16 mouse cellular contexts compared by ENCODE assay signal in the genomic region with DNA sequence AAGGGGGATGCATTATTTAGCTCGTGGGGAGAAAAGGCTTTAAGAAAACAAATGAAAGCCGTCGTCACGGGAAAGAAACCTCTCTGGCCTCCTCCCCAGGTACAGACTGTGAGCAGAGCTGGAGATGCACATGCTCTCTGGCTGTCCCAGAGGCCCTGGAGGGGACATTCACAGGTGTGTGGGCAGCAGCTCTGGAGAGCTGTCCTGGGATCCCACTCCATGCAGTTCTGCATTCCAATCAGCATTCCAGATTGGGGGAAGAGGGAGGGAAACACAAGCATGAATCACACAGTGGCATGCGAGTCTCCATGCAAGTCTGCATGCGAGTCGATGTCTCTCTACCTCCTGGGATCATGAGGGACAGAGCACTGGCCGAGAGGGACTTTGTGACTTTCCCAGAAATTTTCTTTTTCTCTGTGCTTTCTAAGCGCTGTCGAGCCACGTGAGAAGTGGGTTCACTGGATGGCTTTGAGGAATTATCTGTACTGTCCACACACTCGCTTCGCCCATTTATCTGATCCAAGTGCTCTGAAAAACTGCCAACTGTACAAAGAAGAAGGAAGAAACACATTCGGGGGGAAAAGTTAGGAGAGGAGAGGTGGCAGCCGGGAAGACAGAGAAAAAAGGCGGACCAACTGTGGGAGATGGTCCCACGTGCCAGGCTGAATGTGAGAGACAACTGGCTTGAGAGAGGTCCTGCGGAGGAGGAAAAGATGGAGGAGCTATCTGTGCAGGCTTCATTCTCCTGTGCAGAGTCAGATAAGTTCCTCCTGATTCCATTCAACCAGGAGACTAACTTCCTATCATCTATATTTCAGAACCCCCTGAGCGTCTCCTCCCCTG.
A peak's percentile ranks its signal among the peaks of the same experiment; 100 is the strongest.
DNase-seq lines count a peak whose midpoint lies in the region; ATAC-seq lines count a peak whose summit lies in the region.
"Had no signal": no experiment of that assay in that cellular context is flagged by ENCODE, and none has a peak within 500 bp of the region (broad histone marks: within the 10 kb centered on the region; RNA-seq: fewer than 3 reads in every experiment).

No protein-coding gene starts in this region.

- WGBS in kidney, embryonic 16.5 days, result 71% methylated on average over 19 of the region's 19 CpGs
- WGBS in forebrain, embryonic 12.5 days, result 91% methylated on average over 19 of the region's 19 CpGs

- H3K4me3 ChIP-seq in kidney, embryonic 16.5 days (ENCODE audit: low read length), result no peak overlapping the region
- H3K4me3 ChIP-seq in forebrain, embryonic 12.5 days (replicated peaks), result no peak overlapping the region
- H3K4me3 ChIP-seq: heart, embryonic 15.5 days; limb, embryonic 15.5 days; midbrain, embryonic 10.5 days; neural tube, embryonic 13.5 days had no signal

- no peak overlapping the region for H3K9ac ChIP-seq in kidney, embryonic 16.5 days (replicated peaks; ENCODE audit: low read length)
- no peak overlapping the region for H3K9ac ChIP-seq in forebrain, embryonic 12.5 days
- H3K9ac ChIP-seq: heart, embryonic 15.5 days; limb, embryonic 15.5 days; neural tube, embryonic 13.5 days had no signal

- peaks cover 4% of the 10 kb centered on the region; the same call in 1 of the 2 replicates for H3K4me1 ChIP-seq in kidney, embryonic 16.5 days (ENCODE audit: insufficient read depth, low read length)
- no peaks in the 10 kb centered on the region for H3K4me1 ChIP-seq in forebrain, embryonic 12.5 days
- H3K4me1 ChIP-seq: limb, embryonic 15.5 days; midbrain, embryonic 10.5 days had no signal

- no peak overlapping the region for H3K4me2 ChIP-seq in kidney, embryonic 16.5 days (replicated peaks; ENCODE audit: low read depth, low read length)
- H3K4me2 ChIP-seq in forebrain, embryonic 12.5 days, result no peak overlapping the region
- H3K4me2 ChIP-seq: heart, embryonic 15.5 days; limb, embryonic 15.5 days; neural tube, embryonic 13.5 days had no signal

- peak; percentile 61; the same call in 1 of the 2 replicates for ATAC-seq in kidney, embryonic 16.5 days (ENCODE audit: low FRiP score, low TSS enrichment)
- peak; percentile 82 for ATAC-seq in erythroid progenitor cell, adult 5-6 weeks (replicated peaks; ENCODE audit: low FRiP score, poor library complexity, severe bottlenecking)
- ATAC-seq in megakaryocyte, adult 5-6 weeks (ENCODE audit: poor library complexity, severe bottlenecking), result 0 out of 2 replicates have a peak, but pooled peaks have one; percentile 8
- no peak for ATAC-seq in forebrain, embryonic 12.5 days (ENCODE audit: low FRiP score)

- DNase-seq in kidney, postnatal 14 days, result no peak
- DNase-seq in Muller cell, postnatal 12 days (ENCODE audit: inconsistent ontology term), result peak; percentile 20
- no peak for DNase-seq in testis, postnatal 10 days (ENCODE audit: low spot score)
- DNase-seq: adrenal gland, postnatal 10 days; cerebellum, adult 9-11 months; embryo, embryonic 11 days; kidney, postnatal 10 days; right cerebral cortex, postnatal 4 days had no signal

- H3K9me3 ChIP-seq in kidney, embryonic 16.5 days (ENCODE audit: low read length), result no peaks in the 10 kb centered on the region
- H3K9me3 ChIP-seq in forebrain, embryonic 12.5 days, result no peaks in the 10 kb centered on the region
- H3K9me3 ChIP-seq: heart, embryonic 15.5 days; limb, embryonic 15.5 days; midbrain, embryonic 10.5 days; neural tube, embryonic 13.5 days had no signal

- peaks cover 29% of the 10 kb centered on the region for H3K36me3 ChIP-seq in kidney, embryonic 16.5 days (ENCODE audit: insufficient read depth, low read length)
- H3K36me3 ChIP-seq in forebrain, embryonic 12.5 days (replicated peaks), result peaks cover 35% of the 10 kb centered on the region

- H3K27me3 ChIP-seq in kidney, embryonic 16.5 days (ENCODE audit: insufficient read depth, low read length), result no peaks in the 10 kb centered on the region
- H3K27me3 ChIP-seq in forebrain, embryonic 12.5 days, result no peaks in the 10 kb centered on the region
- H3K27me3 ChIP-seq: heart, embryonic 15.5 days; limb, embryonic 15.5 days; neural tube, embryonic 13.5 days had no signal

- H3K27ac ChIP-seq in kidney, embryonic 16.5 days (ENCODE audit: low read length), result no peak overlapping the region
- no peak overlapping the region for H3K27ac ChIP-seq in forebrain, embryonic 12.5 days
- H3K27ac ChIP-seq: heart, embryonic 15.5 days; limb, embryonic 15.5 days; midbrain, embryonic 10.5 days; neural tube, embryonic 13.5 days had no signal
